Mouse (Mus musculus) thymus, postnatal 14 days (tissue): ENCODE data around the gene Dnaaf1.
A peak's percentile ranks its signal among the peaks of the same experiment; 100 is the strongest.

Experiments used
- DNase-seq: peaks from one replicate; pipeline ENCODE4 v3.0.0; 2021

Gene Dnaaf1

GRCm38 (mm10) chr8:119572411-119572810, 2.6 kb upstream of the Dnaaf1 start:
- DNase-seq, result peak; percentile 48

- DNase-seq, result no peak
These were observed 311 bp downstream of the Dnaaf1 start for GRCm38 (mm10) chr8:119575366-119575726.

GRCm38 (mm10) chr8:119579096-119579495, 4.1 kb downstream of the Dnaaf1 start:
- DNase-seq, result no peak

- DNase-seq, result no peak
These were observed 5.6 kb downstream of the Dnaaf1 start for GRCm38 (mm10) chr8:119580441-119581161.

GRCm38 (mm10) chr8:119585901-119586300, 10.9 kb downstream of the Dnaaf1 start:
- peak; percentile 35 for DNase-seq

GRCm38 (mm10) chr8:119588321-119588720, 13.3 kb downstream of the Dnaaf1 start:
- DNase-seq, result no peak

GRCm38 (mm10) chr8:119588844-119589243, 13.8 kb downstream of the Dnaaf1 start:
- no peak for DNase-seq

GRCm38 (mm10) chr8:119590348-119590747, 15.3 kb downstream of the Dnaaf1 start:
- DNase-seq, result no peak

- no peak for DNase-seq
These were observed 16.4 kb downstream of the Dnaaf1 start for GRCm38 (mm10) chr8:119591456-119591855.

GRCm38 (mm10) chr8:119603771-119604170, 28.7 kb downstream of the Dnaaf1 start:
- no peak for DNase-seq

- no peak for DNase-seq
These were observed 29.4 kb downstream of the Dnaaf1 start for GRCm38 (mm10) chr8:119604398-119604803.

GRCm38 (mm10) chr8:119604996-119605395, 30.0 kb downstream of the Dnaaf1 start, which contains the start of gene Taf1c:
Gene Taf1c (minus strand): TSS chr8:119605222.
- DNase-seq, result peak; percentile 95

GRCm38 (mm10) chr8:119606224-119606623, 31.2 kb downstream of the Dnaaf1 start:
- peak; percentile 27 for DNase-seq

GRCm38 (mm10) chr8:119612471-119612870, 37.4 kb downstream of the Dnaaf1 start, which contains the start of gene Adad2:
Gene Adad2 (plus strand): TSS chr8:119612747.
- no peak for DNase-seq

- no peak for DNase-seq
These were observed 40.1 kb downstream of the Dnaaf1 start for GRCm38 (mm10) chr8:119615096-119615495.

GRCm38 (mm10) chr8:119616358-119616757, 41.3 kb downstream of the Dnaaf1 start:
- DNase-seq, result no peak

GRCm38 (mm10) chr8:119616811-119617210, 41.8 kb downstream of the Dnaaf1 start:
- DNase-seq, result no peak

- DNase-seq, result no peak
These were observed 42.6 kb downstream of the Dnaaf1 start for GRCm38 (mm10) chr8:119617586-119617985.

- DNase-seq, result no peak
These were observed 43.9 kb downstream of the Dnaaf1 start for GRCm38 (mm10) chr8:119618887-119619286.

GRCm38 (mm10) chr8:119620116-119620840, 45.2 kb downstream of the Dnaaf1 start:
- no peak for DNase-seq

GRCm38 (mm10) chr8:119620848-119621465, 45.9 kb downstream of the Dnaaf1 start:
- DNase-seq, result no peak

GRCm38 (mm10) chr8:119622555-119622954, 47.5 kb downstream of the Dnaaf1 start:
- DNase-seq, result no peak

- DNase-seq, result no peak
These were observed 48.0 kb downstream of the Dnaaf1 start for GRCm38 (mm10) chr8:119623061-119623460.

- no peak for DNase-seq
These were observed 48.7 kb downstream of the Dnaaf1 start for GRCm38 (mm10) chr8:119623744-119624143.
